Mouse (Mus musculus) forebrain, embryonic 11.5 days (tissue): ENCODE data around the gene Sppl2a. TPM values are rescaled to one million over a fixed set of nuclear protein-coding genes. Genes with fewer than 3 reads are reported as not detected.
"Not testable (repeated sequence)": the region's sequence is repeated elsewhere in the genome, so short reads cannot be mapped to it uniquely, and the experiment has no call there.

ENCODE experiments used
- ATAC-seq: fragments of 200-750 bp; cut with Nextera tagmentation; replicated peaks from 2 replicates; pipeline ENCODE4 v1.8.0; 2017; ENCODE audit warnings: moderate TSS enrichment; ENCODE audit not compliant: low FRiP score
- DNase-seq: peaks from one replicate; pipeline ENCODE4 v3.0.0-alpha.2; 2017; ENCODE audit warnings: low spot score
- H3K27ac ChIP-seq: fragments of 300-500 bp; sonication (generic); 2 replicates; pipeline ENCODE4 v1.5.1; 2014; ENCODE audit warnings: low read depth, low read length
- H3K27me3 ChIP-seq: fragments of 300-500 bp; sonication (generic); 2 replicates; pipeline ENCODE4 v1.6.1; 2014; ENCODE audit warnings: mild to moderate bottlenecking, low read length, mixed read lengths; ENCODE audit not compliant: control insufficient read depth, insufficient read depth
- H3K36me3 ChIP-seq: fragments of 300-500 bp; sonication (generic); 2 replicates; pipeline ENCODE4 v1.6.1; 2014; ENCODE audit warnings: mild to moderate bottlenecking, low read length, moderate library complexity, mixed read lengths; ENCODE audit not compliant: control insufficient read depth, insufficient read depth
- H3K4me1 ChIP-seq: fragments of 300-500 bp; sonication (generic); replicated peaks from 2 replicates; pipeline ENCODE4 v1.6.1; 2014; ENCODE audit warnings: low read length, mixed read lengths; ENCODE audit not compliant: control insufficient read depth, insufficient read depth
- H3K4me2 ChIP-seq: fragments of 300-500 bp; sonication (generic); 2 replicates; pipeline ENCODE4 v1.6.1; 2014; ENCODE audit warnings: low read depth, mild to moderate bottlenecking, low read length, moderate library complexity, mixed read lengths; ENCODE audit not compliant: severe bottlenecking
- H3K4me3 ChIP-seq: fragments of 300-500 bp; sonication (generic); 2 replicates; pipeline ENCODE4 v1.5.1; 2014; ENCODE audit warnings: low read depth, low read length
- H3K9ac ChIP-seq: fragments of 300-500 bp; sonication (generic); 2 replicates; pipeline ENCODE4 v1.6.1; 2014; ENCODE audit warnings: low read length
- H3K9me3 ChIP-seq: fragments of 300-500 bp; sonication (generic); 2 replicates; pipeline ENCODE4 v1.6.1; 2016; ENCODE audit warnings: low read length, mixed read lengths; ENCODE audit not compliant: control insufficient read depth
- WGBS: fragments of 180-500 bp; shearing (Covaris S2); extraction: QIAGEN DNeasy Blood & Tissue Kit; methylation state at CpG from one replicate; pipeline ENCODE4 v1.1.7; 2014; 5-methylcytosine and 5-hydroxymethylcytosine counted together
- polyA plus RNA-seq: library from polyadenylated mRNA; unstranded; fragments of >200 nt; fragmentation: Nextera tagmentation; extraction: Ambion mirVana; gene quantifications from 2 replicates; pipeline ENCODE4 v1.2.1, GENCODE M21; 2014

Gene Sppl2a
- polyA plus RNA-seq = 35.2 and 39.3 TPM in 2 replicates

GRCm38 (mm10) chr2:126932897-126933641 lies at the start of gene Sppl2a:
Sppl2a (minus strand) TSS chr2:126933235.
- peak; percentile 100 for ATAC-seq

DNA sequence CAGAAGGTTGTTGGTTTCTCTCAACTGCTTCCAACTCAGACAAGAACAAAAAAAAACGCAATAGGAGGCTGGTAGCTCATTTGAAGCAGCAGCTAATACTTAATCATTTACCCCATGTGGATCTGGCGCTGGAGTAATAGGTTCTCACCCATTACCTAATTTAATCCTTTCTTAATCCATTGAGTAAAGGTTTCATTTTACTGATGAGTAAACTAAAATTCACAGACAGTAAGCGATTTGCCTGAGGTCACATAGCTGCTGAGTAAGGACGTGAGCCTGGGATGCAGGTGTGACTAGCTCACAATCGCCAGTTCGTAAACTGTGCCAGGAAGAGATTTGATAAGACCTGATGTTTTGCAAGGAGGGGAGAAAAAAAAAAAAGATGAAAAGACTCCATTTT lies 44.4 kb upstream of the Sppl2a start:
- no peak overlapping the region for H3K27ac ChIP-seq
- H3K4me3 ChIP-seq = no peak overlapping the region
- no peaks in the 10 kb centered on the region for H3K27me3 ChIP-seq
- H3K36me3 ChIP-seq = no peaks in the 10 kb centered on the region
- no peak for ATAC-seq
- H3K9me3 ChIP-seq = no peaks in the 10 kb centered on the region
- 61% methylated on average over 6 of the region's 6 CpGs for WGBS
- DNase-seq = no peak
- H3K9ac ChIP-seq = no peak overlapping the region
- H3K4me2 ChIP-seq = no peak overlapping the region
- no peaks in the 10 kb centered on the region for H3K4me1 ChIP-seq

More at GRCm38 (mm10) chr2:126932897-126933641, at the start of gene Sppl2a:
- Histone ChIP-seq H3K27ac (peak within 1 kb of the TSS; percentile 90), H3K4me3 (peak within 1 kb of the TSS; percentile 60), H3K9ac (peak within 1 kb of the TSS; percentile 85), H3K4me2 (peak within 1 kb of the TSS; percentile 88), H3K4me1 (no peaks in the 10 kb centered on the region), H3K27me3 (no peaks in the 10 kb centered on the region), H3K36me3 (no peaks in the 10 kb centered on the region), H3K9me3 (no peaks in the 10 kb centered on the region)
- peak; percentile 96 for DNase-seq
- under 1% methylated on average over 35 of the region's 35 CpGs for WGBS

DNA sequence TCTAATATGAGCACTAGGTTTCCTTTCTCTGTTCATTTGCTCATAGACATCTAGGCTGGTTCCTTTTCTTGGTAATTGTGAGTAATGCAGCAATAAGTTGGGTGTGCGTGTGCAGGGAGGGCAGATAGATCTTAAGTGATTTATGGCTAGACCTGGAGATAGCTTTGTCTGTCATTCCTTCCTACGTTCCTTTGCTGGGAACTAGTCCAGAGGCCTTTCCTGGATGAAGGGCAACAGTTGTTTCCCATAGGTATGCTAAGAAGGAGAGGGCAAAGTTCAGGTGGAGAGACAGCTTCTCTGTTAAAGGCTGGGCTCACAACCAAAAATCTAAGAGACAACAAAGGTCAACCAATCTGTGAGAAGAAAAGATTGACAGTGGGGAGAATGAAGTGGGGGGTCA lies 28.7 kb upstream of the Sppl2a start:
- WGBS = 83% methylated on average over 2 of the region's 2 CpGs
- no peak overlapping the region for H3K4me3 ChIP-seq
- H3K4me2 ChIP-seq = no peak overlapping the region
- no peak overlapping the region for H3K9ac ChIP-seq
- no peaks in the 10 kb centered on the region for H3K4me1 ChIP-seq
- H3K36me3 ChIP-seq = no peaks in the 10 kb centered on the region
- H3K27ac ChIP-seq = no peak overlapping the region
- DNase-seq = no peak
- ATAC-seq = no peak
- no peaks in the 10 kb centered on the region for H3K9me3 ChIP-seq
- H3K27me3 ChIP-seq = no peaks in the 10 kb centered on the region

GRCm38 (mm10) chr2:126955671-126956070 lies 22.6 kb upstream of the Sppl2a start:
- Histone ChIP-seq H3K4me3 (no peak overlapping the region), H3K9ac (no peak overlapping the region), H3K36me3 (no peaks in the 10 kb centered on the region), H3K9me3 (no peaks in the 10 kb centered on the region), H3K4me1 (no peaks in the 10 kb centered on the region), H3K27ac (no peak overlapping the region), H3K4me2 (no peak overlapping the region), H3K27me3 (no peaks in the 10 kb centered on the region)
- DNase-seq (no peak), ATAC-seq (no peak)
- 71% methylated on average over 7 of the region's 7 CpGs for WGBS

DNA sequence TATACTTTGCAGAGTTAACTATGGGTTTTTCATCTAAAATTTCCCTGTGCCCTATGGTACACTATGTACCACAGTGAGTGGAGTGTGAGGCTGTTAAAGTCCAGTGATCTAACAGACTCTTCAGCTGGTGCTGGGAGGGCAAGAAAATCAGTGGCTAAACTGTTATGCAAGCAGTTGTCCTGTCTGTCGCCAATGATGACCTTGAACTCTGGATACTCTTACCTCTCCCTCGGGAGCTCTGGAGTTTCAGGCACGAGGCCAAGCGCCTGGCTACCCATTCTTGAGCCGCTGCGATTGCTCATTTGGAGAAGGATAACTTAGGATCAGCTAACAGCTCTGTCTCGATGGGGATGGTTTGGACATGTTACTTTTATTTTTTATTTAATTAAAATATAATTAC lies 18.1 kb upstream of the Sppl2a start:
- ATAC-seq (no peak), DNase-seq (no peak)
- H3K4me3 ChIP-seq = no peak overlapping the region
- H3K9me3 ChIP-seq = no peaks in the 10 kb centered on the region
- no peak overlapping the region for H3K27ac ChIP-seq
- H3K27me3 ChIP-seq = no peaks in the 10 kb centered on the region
- H3K36me3 ChIP-seq = no peaks in the 10 kb centered on the region
- no peak overlapping the region for H3K4me2 ChIP-seq
- 84% methylated on average over 7 of the region's 7 CpGs for WGBS
- H3K4me1 ChIP-seq = no peaks in the 10 kb centered on the region
- H3K9ac ChIP-seq = no peak overlapping the region

DNA sequence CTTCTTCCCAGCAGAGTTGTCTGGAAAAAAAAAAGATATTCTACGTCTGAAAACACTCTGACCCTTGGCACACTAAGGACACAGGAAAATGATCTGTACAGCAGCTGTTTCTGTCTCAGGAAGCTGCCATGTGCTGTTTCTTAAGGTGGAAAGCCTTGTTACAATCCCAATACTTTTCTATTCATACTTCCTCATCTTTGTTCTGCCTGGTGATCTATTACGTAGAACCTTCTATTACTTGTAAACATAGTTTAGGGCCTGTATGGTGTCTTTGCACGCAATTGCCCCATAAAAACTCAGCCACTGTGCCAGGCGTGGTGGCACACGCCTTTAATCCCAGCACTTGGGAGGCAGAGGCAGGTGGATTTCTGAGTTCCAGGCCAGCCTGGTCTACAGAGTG lies 17.4 kb upstream of the Sppl2a start:
- ATAC-seq = no peak
- H3K4me1 ChIP-seq = no peaks in the 10 kb centered on the region
- 80% methylated on average over 5 of the region's 5 CpGs for WGBS
- H3K9ac ChIP-seq = no peak overlapping the region
- H3K4me3 ChIP-seq = no peak overlapping the region
- H3K9me3 ChIP-seq = no peaks in the 10 kb centered on the region
- no peak overlapping the region for H3K27ac ChIP-seq
- no peak overlapping the region for H3K4me2 ChIP-seq
- no peaks in the 10 kb centered on the region for H3K27me3 ChIP-seq
- no peaks in the 10 kb centered on the region for H3K36me3 ChIP-seq
- DNase-seq = no peak

DNA sequence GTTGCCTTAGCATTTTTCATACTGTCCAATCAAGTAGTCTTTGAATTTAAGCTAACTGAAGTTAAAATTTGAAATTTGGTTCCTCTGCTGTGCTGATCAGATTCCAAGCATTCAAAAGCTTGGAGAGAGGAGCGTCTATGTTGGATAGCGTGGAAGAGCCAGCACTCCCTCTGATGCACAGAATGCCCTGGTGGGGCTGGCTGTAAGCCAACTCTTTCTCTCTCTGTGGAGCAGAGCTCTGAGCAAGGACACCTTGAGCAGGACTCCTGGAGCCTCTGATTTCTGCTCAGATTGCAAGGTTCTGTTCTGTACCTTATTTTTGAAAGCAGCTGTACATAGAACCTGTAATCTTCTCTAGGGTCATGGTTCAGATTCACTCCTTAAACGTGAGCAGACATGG lies 16.8 kb upstream of the Sppl2a start:
- no peak for ATAC-seq

GRCm38 (mm10) chr2:126949297-126949696 lies 16.3 kb upstream of the Sppl2a start:
- WGBS = 86% methylated on average over 6 of the region's 6 CpGs
- H3K27ac ChIP-seq, H3K27me3 ChIP-seq, DNase-seq, H3K4me2 ChIP-seq, ATAC-seq, H3K4me1 ChIP-seq, H3K9me3 ChIP-seq, H3K4me3 ChIP-seq, H3K36me3 ChIP-seq, H3K9ac ChIP-seq: not testable (repeated sequence)

More for the DNA sequence above, 16.8 kb upstream of the Sppl2a start:
- 69% methylated on average over 3 of the region's 3 CpGs for WGBS
- no peaks in the 10 kb centered on the region for H3K27me3 ChIP-seq
- H3K4me3 ChIP-seq = no peak overlapping the region
- no peaks in the 10 kb centered on the region for H3K36me3 ChIP-seq
- no peak overlapping the region for H3K27ac ChIP-seq
- H3K4me1 ChIP-seq = no peaks in the 10 kb centered on the region
- DNase-seq = no peak
- H3K4me2 ChIP-seq = no peak overlapping the region
- no peak overlapping the region for H3K9ac ChIP-seq
- no peaks in the 10 kb centered on the region for H3K9me3 ChIP-seq

GRCm38 (mm10) chr2:126948231-126948630 lies 15.2 kb upstream of the Sppl2a start:
- WGBS = 88% methylated on average over 3 of the region's 3 CpGs
- ATAC-seq = no peak
- Histone ChIP-seq H3K27me3 (no peaks in the 10 kb centered on the region), H3K9ac (no peak overlapping the region), H3K4me1 (no peaks in the 10 kb centered on the region), H3K4me2 (no peak overlapping the region), H3K36me3 (no peaks in the 10 kb centered on the region), H3K9me3 (no peaks in the 10 kb centered on the region), H3K4me3 (no peak overlapping the region), H3K27ac (no peak overlapping the region)
- DNase-seq = no peak
